Mouse (Mus musculus) natural killer cell, adult 2 months (primary cell): ENCODE data around the gene L2hgdh.
"Not testable (repeated sequence)": the region's sequence is repeated elsewhere in the genome, so short reads cannot be mapped to it uniquely, and the experiment has no call there.

Source experiments
- DNase-seq, 2 experiments: peaks; one replicate each; pipeline ENCODE4 v3.0.0; 2022; ENCODE audit warnings: low spot score in 2 of 2

Gene L2hgdh

GRCm38 (mm10) chr12:69674176-69674575, 50.5 kb downstream of the L2hgdh start:
- no peak for DNase-seq

GRCm38 (mm10) chr12:69666721-69667120, 58.0 kb downstream of the L2hgdh start:
- no peak for DNase-seq

DNA sequence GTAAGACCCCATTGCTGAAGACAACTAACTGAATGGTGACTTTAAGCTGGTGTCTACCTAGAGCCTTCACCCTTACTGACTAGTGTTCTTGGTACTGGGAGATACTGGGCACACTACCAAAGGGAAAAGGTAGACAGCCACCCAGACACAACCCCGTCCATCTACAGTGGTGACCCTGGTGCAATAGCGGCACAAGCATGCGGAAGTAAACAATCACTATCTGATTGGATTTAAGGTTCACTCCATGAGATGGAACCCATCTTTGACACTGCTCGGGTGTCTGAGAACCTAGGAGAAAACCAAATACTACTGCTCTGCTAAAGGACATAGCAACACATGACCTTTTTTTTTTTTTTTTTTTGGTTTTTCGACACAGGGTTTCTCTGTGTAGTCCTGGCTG, 63.0 kb downstream of the L2hgdh start:
- DNase-seq = no peak

DNA sequence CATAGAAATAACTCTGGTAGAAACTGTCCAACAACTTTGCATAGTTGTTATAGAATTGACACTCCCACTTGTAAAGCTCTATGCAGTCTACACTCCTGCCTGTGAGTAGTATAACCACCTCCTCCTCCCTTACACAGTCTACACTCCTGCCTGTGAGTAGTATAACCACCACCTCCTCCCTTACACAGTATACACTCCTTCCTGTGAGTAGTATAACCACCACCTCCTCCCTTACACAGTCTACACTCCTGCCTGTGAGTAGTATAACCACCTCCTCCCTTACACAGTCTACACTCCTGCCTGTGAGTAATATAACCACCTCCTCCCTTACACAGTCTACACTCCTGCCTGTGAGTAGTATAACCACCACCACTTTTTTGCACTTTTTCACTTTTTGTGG, 70.7 kb downstream of the L2hgdh start:
- DNase-seq = not testable (repeated sequence)

GRCm38 (mm10) chr12:69649511-69649910, 75.2 kb downstream of the L2hgdh start:
- DNase-seq = no peak

GRCm38 (mm10) chr12:69645821-69646616, 78.7 kb downstream of the L2hgdh start:
- no peak for DNase-seq

DNA sequence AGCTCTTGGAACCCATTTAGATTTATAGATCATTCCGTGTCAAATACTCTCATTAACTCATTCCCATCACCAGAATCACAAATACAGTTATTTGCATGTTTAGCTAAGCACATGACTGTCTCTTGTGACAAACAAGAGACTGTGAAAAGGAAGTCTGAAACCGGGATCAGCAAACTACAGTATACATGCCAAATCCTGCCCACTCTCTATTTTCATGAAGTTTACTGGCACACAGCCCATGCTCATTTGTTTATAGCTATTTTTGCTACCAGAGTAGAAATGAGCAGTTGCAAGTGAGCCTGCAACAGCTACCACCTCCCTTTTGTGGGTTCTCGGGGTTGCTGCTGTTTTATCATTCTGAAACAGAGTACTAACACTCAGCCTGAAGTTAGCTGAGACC, 79.8 kb downstream of the L2hgdh start:
- DNase-seq = no peak

GRCm38 (mm10) chr12:69642877-69643276, 81.8 kb downstream of the L2hgdh start:
- no peak for DNase-seq
